Mouse (Mus musculus) spleen, postnatal 14 days (tissue): ENCODE results near the gene Apba1.

Experiments used
- DNase-seq, 2 experiments: peaks; one replicate each; pipeline ENCODE4 v3.0.0; 2021 to 2022; ENCODE audit warnings: low spot score in 2 of 2

Apba1 gene

GRCm38 (mm10) chr19:23941422-23941949 is 182.8 kb downstream of the Apba1 start:
- DNase-seq, result no peak

DNA sequence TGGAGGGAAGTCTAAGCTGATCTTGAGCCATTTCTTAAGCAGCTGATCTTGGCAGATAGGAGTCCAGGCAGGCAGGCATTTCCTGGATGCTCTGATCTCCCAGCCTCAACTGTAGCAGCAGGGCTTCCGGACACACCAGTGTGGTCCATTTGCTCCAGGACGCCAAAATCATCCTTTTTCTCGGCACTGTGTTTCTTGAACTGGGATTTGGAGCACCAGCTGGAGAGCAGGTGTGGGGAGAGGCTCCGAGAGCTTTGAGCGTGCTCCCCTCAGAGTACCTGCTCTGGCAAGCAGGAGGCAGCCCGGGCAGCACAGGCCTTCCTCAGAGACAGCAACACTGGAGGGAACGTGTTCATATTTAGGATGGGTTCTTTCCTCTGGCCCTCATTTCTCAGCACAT is 184.2 kb downstream of the Apba1 start:
- DNase-seq, result no peak

GRCm38 (mm10) chr19:23946026-23946685 is 187.5 kb downstream of the Apba1 start:
- no peak for DNase-seq

GRCm38 (mm10) chr19:23946751-23947150 is 188.1 kb downstream of the Apba1 start:
- no peak for DNase-seq

- no peak for DNase-seq
Measured at GRCm38 (mm10) chr19:23947871-23948270, 189.2 kb downstream of the Apba1 start.

DNA sequence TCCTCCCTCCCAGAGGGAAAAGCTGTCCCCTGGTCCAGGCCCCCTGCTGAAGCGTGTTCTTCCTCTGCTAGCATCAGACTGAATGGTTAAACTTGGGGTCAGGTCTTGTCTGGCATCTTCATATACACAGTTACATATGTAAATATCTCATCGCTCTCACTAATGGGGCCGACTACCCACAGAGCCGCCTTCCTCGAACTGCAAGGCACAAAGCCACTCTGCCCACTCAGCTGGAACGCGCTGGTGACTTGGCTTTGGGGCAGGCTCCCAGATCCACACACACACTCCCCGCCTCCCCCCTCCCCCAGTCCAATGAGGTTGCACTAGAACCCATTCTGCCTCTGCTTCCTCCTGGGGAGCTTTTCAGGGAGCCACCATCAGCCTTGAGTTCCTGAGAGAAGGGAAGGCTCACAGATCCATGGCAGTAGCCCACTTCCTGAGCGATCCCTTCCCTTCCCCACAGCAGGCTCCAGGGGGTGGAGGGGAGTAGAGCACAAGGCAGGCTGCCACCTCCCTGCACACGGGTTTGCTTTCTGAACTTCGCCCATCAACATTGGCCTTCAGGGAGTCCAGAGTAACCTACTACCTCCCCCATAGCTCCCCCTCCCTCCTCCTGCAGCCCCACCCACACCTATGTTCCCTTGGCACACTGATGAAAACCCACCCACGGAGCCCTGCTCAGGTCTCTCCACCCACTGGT is 189.8 kb downstream of the Apba1 start:
- no peak for DNase-seq

GRCm38 (mm10) chr19:23955461-23955860 is 196.8 kb downstream of the Apba1 start:
- no peak for DNase-seq

DNA sequence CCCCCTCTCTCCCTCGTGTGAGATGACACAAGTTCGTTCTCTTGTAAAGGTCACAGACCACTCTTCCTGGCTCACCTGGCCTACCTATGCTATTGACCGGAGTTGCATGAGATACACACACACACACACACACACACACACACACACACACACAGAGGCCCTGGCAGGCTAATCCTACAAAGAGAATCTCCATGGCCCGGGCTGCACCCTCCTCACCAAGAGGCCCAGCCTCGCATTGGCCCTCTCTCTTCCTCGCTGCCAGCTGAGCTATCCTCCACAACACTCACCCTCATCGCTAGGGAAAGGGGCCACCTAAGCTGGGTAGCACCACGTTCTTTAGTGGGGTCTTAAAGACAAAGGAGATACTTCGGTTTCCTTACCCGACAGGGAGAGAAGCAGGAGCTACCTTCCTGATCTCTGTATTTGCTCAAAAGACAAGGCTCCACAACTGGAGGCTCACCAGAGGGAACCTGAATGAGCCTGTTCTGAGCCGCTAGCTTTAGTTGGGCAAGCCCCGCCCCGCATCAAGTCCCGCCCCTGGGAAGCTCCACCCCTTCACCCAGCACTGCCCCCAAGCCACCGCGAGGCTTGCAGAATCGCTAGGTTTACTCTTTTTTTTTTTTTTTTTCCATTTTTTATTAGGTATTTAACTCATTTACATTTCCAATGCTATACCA is 197.8 kb downstream of the Apba1 start:
- DNase-seq, result no peak

- no peak for DNase-seq
Measured at GRCm38 (mm10) chr19:23957563-23957962, 198.9 kb downstream of the Apba1 start.

GRCm38 (mm10) chr19:23958925-23959324 is 200.2 kb downstream of the Apba1 start:
- DNase-seq, result no peak

- no peak for DNase-seq
Measured at GRCm38 (mm10) chr19:23959870-23960269, 201.2 kb downstream of the Apba1 start.

DNA sequence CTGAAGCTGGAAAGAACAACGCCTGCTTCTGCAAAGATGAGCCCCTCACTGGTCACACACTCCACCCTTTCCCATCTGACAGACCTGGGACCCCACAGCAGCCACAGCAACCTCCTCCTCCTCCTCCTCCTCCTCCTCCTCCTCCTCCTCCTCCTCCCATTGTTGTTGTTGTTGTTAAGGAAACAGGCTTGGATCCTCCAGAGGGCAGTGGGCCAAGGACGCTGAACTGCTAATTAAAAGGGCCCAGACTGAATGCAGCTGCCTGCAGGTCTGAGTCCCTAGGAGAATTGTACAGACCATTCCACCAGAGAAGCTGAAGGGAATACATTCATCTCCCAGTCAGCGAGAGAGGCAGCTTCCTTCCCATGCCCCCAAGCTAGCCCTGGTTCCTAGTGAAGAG is 201.6 kb downstream of the Apba1 start:
- no peak for DNase-seq

GRCm38 (mm10) chr19:23960831-23961447 is 202.3 kb downstream of the Apba1 start:
- no peak for DNase-seq

- DNase-seq, result peak in 1 of 2 experiments; percentile 41
Measured at GRCm38 (mm10) chr19:23961516-23961915, 202.8 kb downstream of the Apba1 start.

- no peak for DNase-seq
Measured at GRCm38 (mm10) chr19:23964401-23964910, 205.8 kb downstream of the Apba1 start.

DNA sequence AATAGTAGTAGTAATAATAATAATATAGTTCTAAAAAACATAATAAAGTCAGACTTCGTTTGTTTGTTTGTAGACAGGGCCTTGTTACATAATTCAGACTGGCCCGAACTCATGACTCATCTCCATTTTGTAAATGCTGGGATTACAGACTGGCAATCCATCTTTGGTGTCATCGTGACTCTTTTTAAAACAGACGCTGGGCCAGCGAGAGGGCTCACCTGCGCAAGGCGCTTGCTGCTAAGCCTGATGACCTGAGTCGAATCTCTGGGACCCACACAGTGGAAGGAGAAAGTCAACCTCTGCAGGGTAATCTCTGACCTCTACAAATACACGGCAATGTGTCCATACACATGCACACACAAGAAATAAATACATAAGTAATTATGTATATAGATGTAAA is 207.7 kb downstream of the Apba1 start:
- DNase-seq, result no peak

DNA sequence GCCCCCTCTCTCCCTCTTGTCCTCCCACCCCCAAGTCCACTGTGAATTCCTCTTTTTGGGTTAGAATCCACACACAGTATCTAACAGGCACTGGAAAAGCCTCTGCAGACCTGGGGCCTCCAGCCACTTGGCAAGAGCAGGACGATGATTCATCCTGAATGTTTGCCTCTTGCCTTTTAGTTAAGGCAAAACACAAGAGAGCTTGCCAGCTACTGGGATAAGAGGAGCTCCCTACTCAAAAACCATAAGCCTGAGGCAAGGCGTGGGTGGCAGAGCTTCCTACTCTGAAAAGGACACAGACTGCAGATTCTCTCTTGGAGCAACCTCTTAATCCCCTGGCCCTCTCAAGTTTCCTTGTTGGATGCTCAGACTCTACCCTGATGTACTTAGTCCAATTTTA is 208.5 kb downstream of the Apba1 start:
- no peak for DNase-seq

- DNase-seq, result no peak
Measured at GRCm38 (mm10) chr19:23968125-23968861, 209.6 kb downstream of the Apba1 start.

DNA sequence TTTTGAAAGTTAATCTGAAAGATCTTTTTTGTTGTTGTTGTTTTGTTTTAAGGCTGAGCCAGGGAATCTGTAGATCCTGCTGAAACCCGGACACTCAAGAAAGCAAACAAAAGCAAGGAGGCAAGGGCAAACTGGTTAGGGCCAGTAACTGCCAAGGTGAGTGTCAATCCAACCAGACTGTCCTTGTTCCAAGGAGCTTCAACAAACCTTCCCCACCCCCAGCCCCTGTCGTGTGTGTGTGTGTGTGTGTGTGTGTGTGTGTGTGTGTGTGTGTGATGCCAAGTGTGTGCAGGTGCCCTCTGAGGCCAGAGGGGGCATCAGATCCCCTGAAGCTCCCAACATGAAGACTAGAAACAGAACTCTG is 210.2 kb downstream of the Apba1 start:
- no peak for DNase-seq

GRCm38 (mm10) chr19:23970374-23970773 is 211.7 kb downstream of the Apba1 start:
- no peak for DNase-seq

GRCm38 (mm10) chr19:23971391-23971790 is 212.7 kb downstream of the Apba1 start:
- no peak for DNase-seq
